Mouse (Mus musculus) ovary, postnatal 10 days (tissue): ENCODE data around the gene Kncn.
A peak's percentile ranks its signal among the peaks of the same experiment; 100 is the strongest.

Experiments
- DNase-seq: peaks from one replicate; pipeline ENCODE4 v3.0.0; 2022; ENCODE audit warnings: low spot score

Kncn gene

GRCm38 (mm10) chr4:115878828-115879227 is 5.4 kb upstream of the Kncn start:
- no peak for DNase-seq

- no peak for DNase-seq
Observed at GRCm38 (mm10) chr4:115881183-115881582, 3.0 kb upstream of the Kncn start.

GRCm38 (mm10) chr4:115882195-115882594 is 2.0 kb upstream of the Kncn start:
- DNase-seq: no peak

GRCm38 (mm10) chr4:115885846-115886245 is 1.6 kb downstream of the Kncn start:
- DNase-seq: no peak

GRCm38 (mm10) chr4:115886875-115887274 is 2.7 kb downstream of the Kncn start:
- DNase-seq: no peak

DNA sequence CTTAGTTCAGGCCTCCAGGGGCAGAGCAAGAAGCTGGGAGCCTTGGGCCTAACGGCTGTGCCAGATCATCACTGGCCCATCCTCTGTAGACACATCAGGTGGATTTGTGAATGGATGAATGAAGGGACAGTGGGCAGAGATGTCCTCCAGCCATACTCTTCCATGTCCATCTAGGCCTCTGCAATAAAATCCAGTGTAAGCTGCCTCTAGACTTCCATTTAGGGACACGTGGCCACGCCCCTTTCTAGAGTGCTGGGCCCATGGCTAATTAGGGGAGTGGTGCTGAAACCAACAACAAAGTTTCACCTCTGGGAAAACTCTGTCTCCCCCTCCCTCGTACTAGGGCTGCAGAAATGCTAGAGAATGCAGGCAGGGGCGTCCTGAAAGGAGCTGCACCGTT is 5.9 kb downstream of the Kncn start:
- DNase-seq: no peak

GRCm38 (mm10) chr4:115890553-115890952 is 6.4 kb downstream of the Kncn start, which contains the start of gene 6430628N08Rik:
6430628N08Rik (plus strand) TSS chr4:115890665.
- DNase-seq: no peak

DNA sequence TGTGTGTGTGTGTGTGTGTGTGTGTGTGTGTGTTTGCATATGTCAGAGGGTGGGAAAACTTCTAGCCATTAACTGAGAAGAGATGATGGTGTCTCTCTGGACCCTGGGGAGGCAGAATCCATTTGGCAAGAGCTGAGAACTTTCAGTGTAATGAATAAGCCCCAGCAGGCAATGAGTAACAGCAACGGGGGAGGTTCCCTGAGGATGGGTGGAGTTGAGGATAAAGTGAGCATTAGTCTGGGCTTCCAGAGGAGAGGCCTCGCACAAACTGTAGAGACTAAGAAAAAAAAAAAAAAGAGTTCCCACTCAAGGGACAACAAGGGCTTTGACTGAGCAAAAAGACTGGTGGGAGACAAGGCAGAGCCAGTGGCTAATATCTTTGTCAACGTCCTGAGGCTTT is 10.1 kb downstream of the Kncn start:
- no peak for DNase-seq

DNA sequence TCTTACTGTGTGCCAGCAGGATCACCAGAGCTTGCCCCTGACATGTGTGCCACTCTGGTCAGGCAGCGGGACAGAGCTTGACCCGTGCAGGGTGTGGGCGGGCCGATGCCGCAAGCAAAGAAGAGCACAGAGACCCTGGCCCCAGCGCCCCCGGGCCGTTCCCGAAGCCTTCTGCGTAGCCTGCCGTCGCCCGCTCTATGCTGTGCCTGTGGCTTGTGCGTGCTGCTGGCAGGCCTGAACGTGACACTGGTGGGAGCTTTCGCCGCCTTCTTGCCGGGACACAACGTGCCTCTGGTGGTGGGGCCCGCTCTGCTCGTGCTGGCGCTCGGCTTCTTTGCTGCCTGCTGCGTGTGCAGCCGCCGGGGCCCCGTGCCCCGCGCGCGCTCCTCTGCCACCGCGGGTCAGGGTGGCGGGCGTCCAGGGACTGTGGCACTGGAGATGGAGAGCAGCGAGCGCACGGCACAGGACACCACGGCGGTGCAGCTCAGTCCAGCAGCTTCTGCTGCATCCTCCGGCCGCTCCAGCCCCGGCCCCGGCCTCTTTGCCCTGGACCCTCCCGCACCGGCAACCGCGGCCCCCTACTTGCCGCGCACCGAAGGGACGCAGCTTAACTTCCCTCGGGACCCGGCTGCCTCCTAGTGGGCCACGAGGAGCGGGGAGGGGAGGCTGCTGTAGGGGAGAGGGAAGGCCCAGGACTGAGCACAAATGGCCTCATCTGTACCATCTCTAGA is 13.9 kb downstream of the Kncn start:
- DNase-seq: no peak

DNA sequence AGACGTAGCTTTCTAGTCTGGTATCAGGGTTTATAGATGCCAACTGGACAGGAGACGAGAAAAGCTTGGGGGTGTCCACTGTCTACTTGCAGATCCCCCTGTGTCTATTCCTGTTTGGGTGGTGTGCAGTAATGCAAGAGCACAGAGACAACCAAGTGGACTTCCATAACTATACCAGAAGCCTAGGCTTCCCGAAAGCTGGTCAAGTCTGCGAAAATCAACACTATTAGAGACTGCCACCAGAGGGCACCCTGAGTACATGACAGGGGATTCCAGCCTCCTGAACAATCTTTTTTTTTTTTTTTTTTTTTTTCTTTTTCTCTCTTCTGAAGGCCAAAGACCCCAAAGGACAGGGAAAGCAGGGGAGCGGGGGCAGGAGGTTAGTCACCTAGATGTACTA is 18.6 kb downstream of the Kncn start:
- DNase-seq: peak; percentile 60

- DNase-seq: no peak
Observed at GRCm38 (mm10) chr4:115904375-115904774, 20.2 kb downstream of the Kncn start.

DNA sequence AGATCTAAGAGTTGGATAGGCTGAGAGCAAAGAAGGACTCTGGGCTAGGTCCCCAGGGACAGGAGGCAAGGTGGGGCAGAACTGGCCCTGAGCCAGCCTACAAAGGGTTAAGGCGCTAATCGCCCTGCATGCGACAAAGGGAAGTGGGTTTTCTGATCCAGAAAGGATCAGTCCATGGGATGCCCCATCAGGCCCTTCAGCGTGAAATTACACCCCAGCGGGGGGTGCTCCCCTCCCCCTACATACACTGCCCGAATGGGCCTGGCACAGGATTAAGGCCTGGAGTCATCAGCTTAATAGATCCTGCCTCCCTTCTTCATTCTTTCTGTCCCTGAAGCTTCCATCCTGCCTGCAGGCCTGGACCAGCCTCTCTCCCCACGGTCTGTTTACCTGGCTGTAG is 21.5 kb downstream of the Kncn start:
- no peak for DNase-seq

DNA sequence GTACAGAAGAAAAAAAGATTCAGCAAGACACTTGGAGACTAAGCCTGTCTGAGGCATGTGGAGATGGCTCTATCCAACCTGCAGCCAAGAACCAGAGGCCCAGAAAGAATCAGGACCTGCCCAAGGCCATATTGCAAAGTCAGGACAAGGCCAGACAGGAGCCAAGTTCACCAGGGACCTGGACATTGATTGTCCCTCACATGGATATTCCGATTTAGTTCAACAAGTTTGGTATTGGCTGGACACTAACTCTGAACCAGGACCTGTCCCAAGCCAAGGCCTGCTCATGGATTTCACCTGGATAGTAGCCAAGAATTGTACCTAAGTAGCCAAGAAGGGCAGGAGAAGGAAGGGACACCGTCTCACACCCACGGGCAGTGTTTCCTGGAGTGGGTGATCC is 22.6 kb downstream of the Kncn start:
- no peak for DNase-seq

DNA sequence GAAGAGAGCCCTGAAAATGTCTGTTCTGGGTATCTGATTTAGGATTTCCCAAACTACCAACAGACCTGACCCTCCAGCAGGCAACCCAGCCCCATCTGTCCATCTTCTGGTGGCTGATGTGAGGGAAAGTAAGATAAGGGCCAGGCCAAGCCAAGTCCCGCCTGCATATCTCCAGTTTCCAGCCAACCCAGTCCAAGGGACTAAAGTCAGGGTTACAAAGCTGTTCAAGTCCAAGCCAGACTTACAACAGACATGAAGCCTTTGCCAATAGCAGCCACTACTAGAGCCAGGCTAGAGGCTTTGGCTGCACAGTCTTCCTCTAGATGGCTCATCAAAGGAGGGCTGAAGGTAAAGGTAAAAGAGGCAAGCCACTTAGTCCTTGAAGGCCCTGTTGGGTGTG is 23.8 kb downstream of the Kncn start:
- no peak for DNase-seq

- no peak for DNase-seq
Observed at GRCm38 (mm10) chr4:115908641-115909040, 24.4 kb downstream of the Kncn start.

- no peak for DNase-seq
Observed at GRCm38 (mm10) chr4:115911586-115911985, 27.4 kb downstream of the Kncn start.

GRCm38 (mm10) chr4:115919911-115920310 is 35.7 kb downstream of the Kncn start:
- no peak for DNase-seq

DNA sequence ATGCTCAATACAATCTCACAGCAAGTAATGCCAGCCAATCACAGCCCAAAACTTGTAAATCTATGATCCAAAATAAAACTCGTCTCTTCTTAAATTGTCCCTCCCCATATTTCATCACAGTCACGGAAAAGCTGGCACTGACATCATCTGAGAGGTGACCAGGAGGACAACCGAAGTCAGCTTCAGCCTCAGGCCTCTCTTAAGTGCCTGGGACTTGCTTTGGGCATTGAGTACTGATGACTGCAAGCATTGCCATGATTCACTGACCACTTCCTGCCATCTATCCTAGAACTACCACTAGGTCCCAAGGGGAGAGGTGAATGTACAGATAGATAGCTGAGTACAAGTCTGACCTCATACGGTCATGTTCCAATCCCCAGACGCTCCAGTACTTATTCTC is 38.5 kb downstream of the Kncn start:
- DNase-seq: no peak

GRCm38 (mm10) chr4:115923262-115923880 is 39.2 kb downstream of the Kncn start:
- DNase-seq: no peak

DNA sequence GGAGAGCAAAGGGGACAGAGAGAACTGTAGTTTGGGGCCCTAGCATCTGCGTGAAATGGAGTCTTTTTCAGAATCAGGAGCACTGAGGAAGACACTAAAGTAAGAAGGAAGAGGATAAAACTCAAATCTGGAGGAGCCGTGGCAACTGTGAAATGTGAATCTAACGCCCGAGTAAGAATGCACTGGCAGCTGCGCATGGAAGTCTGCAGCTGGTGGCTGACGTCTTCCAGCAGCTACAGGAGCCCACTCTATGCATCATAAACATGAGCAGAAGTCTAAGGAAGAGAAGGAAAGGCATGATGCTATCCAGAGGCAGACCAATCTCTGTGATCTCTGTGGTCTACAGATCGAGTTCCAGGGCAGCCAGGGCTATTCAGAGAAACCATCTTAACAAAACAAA is 43.4 kb downstream of the Kncn start:
- DNase-seq: no peak

- DNase-seq: no peak
Observed at GRCm38 (mm10) chr4:115931556-115932088, 47.4 kb downstream of the Kncn start.

DNA sequence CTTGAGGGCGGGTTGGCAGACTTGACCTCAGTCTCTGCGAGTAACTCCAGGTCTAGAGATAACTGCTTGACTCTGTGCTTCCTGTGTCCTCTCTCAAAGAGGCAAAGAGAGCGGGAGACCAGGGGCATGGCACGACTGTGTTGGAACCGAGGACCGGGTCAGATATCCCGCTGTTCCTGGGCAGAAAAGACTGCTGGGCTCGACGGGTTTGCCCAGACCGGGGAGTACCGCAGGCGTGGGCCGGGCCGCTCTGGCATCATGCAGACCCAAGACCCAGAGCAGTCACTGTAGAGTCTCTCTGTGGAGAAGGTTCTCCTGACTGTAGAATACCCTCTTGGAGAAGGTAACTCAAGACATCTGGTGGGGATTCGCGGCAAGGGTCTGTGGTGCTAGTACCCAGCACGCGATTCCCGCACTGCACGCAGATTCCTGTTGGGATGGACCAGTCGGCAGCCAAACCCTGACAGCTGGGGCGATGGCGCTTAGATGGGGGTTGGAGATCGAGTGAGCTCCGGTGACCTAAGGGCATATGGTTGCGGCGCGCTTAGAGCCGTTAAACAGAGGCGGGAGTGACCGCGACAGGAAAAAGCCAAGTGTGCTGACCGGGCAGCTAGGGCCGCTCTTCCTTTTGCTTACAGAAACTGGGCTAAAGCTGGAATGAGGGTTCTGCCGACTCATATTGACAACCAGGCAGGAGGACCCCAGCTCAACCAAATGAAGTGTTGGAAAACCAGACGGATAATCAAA is 51.8 kb downstream of the Kncn start:
- no peak for DNase-seq

GRCm38 (mm10) chr4:115936646-115937045 is 52.4 kb downstream of the Kncn start:
- DNase-seq: no peak
